ENCODE assay signal across 17 mouse cellular contexts in the genomic region with DNA sequence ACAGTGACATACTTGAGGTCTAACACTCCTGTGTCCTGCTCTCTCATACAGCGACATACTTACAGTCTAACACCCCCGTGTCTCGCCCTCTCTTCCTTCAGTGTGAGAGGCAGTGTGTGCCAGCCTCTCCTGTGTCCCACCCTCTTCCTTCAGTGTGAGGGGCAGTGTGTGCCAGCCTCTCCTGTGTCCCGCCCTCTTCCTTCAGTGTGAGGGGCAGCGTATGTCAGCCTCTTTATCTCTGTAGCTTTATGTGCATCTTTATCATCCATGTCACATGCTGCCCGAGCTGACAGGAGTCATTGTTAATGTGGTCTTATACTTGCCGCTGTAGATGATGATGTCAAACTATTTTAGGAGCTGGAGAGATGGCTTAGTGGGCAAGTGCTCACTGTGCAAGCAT. TPM values are rescaled to one million over a fixed set of nuclear protein-coding genes. Genes with fewer than 3 reads are reported as not detected.
DNase-seq lines count a peak whose midpoint lies in the region; ATAC-seq and TF ChIP-seq lines count a peak whose summit lies in the region.
"Had no signal": no experiment of that assay in that cellular context is flagged by ENCODE, and none has a peak within 500 bp of the region (broad histone marks: within the 10 kb centered on the region; RNA-seq: fewer than 3 reads in every experiment).

No protein-coding gene starts in this region.

- no peaks in the 10 kb centered on the region for H3K27me3 ChIP-seq in liver, embryonic 12.5 days (replicated peaks)
- no peaks in the 10 kb centered on the region for H3K27me3 ChIP-seq in neural tube, embryonic 15.5 days (replicated peaks)

- H3K4me2 ChIP-seq in liver, embryonic 12.5 days: peak overlapping the region; percentile 42
- H3K4me2 ChIP-seq in neural tube, embryonic 15.5 days: no peak overlapping the region
- H3K4me2 ChIP-seq: lung, embryonic 14.5 days had no signal

- H3K4me3 ChIP-seq in liver, embryonic 12.5 days: no peak overlapping the region
- H3K4me3 ChIP-seq in layer of hippocampus, adult 2 months: no peak overlapping the region
- H3K4me3 ChIP-seq in neural tube, embryonic 15.5 days (replicated peaks): no peak overlapping the region
- H3K4me3 ChIP-seq: embryonic facial prominence, embryonic 10.5 days; heart, embryonic 10.5 days had no signal

- H3K4me1 ChIP-seq in liver, embryonic 12.5 days: peaks cover 75% of the 10 kb centered on the region
- peaks cover 25% of the 10 kb centered on the region for H3K4me1 ChIP-seq in neural tube, embryonic 15.5 days

- 39% methylated on average over 7 of the region's 7 CpGs for WGBS in liver, embryonic 12.5 days (ENCODE audit: insufficient replicate concordance)
- 85% methylated on average over 7 of the region's 7 CpGs for WGBS in neural tube, embryonic 15.5 days

- H3K36me3 ChIP-seq in liver, embryonic 12.5 days: peaks cover 18% of the 10 kb centered on the region
- 0 out of 2 replicates have a peak, but pooled peaks cover 4% of the 10 kb centered on the region for H3K36me3 ChIP-seq in neural tube, embryonic 15.5 days

- DNase-seq in spleen, postnatal 10 days (ENCODE audit: low spot score in 2 of 2): peak; percentile 16 to 37
- DNase-seq in spleen, adult 18-20 months: no peak
- DNase-seq in lung, postnatal 25 days (ENCODE audit: low spot score): peak; percentile 45
- DNase-seq in layer of hippocampus, adult 2 months (ENCODE audit: low spot score in 2 of 2): no peak
- DNase-seq in urinary bladder, adult 18-20 months (ENCODE audit: low spot score in 2 of 2): no peak
- DNase-seq: B cell, adult 2 months; gastrocnemius, postnatal 36 days; kidney, adult 8-10 months; kidney, postnatal 4 days; lung, embryonic 14.5 days; right cerebral cortex, postnatal 25 days; thymus, postnatal 25 days had no signal

- H3K27ac ChIP-seq in liver, embryonic 12.5 days: peak overlapping the region; percentile 74
- no peak overlapping the region for H3K27ac ChIP-seq in layer of hippocampus, adult 2 months
- H3K27ac ChIP-seq in neural tube, embryonic 15.5 days (replicated peaks): no peak overlapping the region
- H3K27ac ChIP-seq: embryonic facial prominence, embryonic 10.5 days had no signal

- ATAC-seq in liver, embryonic 12.5 days: peak; percentile 60
- ATAC-seq in neural tube, embryonic 15.5 days (ENCODE audit: low FRiP score): no peak
- ATAC-seq: midbrain, embryonic 16.5 days had no signal

- TF ChIP-seq CTCF in layer of hippocampus, adult 2 months (conservative IDR thresholded peaks at IDR 0.05): no peak

- 0 out of 2 replicates have a peak overlapping the region, but pooled peaks have one; percentile 37 for H3K9ac ChIP-seq in liver, embryonic 12.5 days
- H3K9ac ChIP-seq in neural tube, embryonic 15.5 days (replicated peaks): no peak overlapping the region
- H3K9ac ChIP-seq: lung, embryonic 14.5 days had no signal

- peaks cover 6% of the 10 kb centered on the region; the same call in 1 of the 2 replicates for H3K9me3 ChIP-seq in liver, embryonic 12.5 days (replicated peaks)
- H3K9me3 ChIP-seq in neural tube, embryonic 15.5 days (replicated peaks): no peaks in the 10 kb centered on the region
- H3K9me3 ChIP-seq: embryonic facial prominence, embryonic 10.5 days; heart, embryonic 10.5 days had no signal

RNA-seq across cellular contexts. Expression of gene Pigk, which starts 41.6 kb away (rescaled TPM):
- polyA plus RNA-seq in liver, embryonic 12.5 days (2016; fragmentation: Nextera tagmentation; extraction: Ambion mirVana): 24.9 and 34.5 TPM in 2 replicates
- 10 to 100 TPM; 46.1 to 48.3 TPM for total RNA-seq in layer of hippocampus, adult 2 months (2021)
- polyA plus RNA-seq in neural tube, embryonic 15.5 days (2015; fragmentation: Nextera tagmentation; extraction: Ambion mirVana): 47.2 and 56.7 TPM in 2 replicates

Comparison
In these comparisons a context has a peak if more than half of its experiments do, and no peak if none do; other contexts are left out.
1. DNase-seq: peak in spleen, postnatal 10 days (2 of 2) and lung, postnatal 25 days (single experiment); none in spleen, adult 18-20 months (0 of 2), layer of hippocampus, adult 2 months (0 of 2) and urinary bladder, adult 18-20 months (0 of 2).